ENCODE assay signal across 24 mouse cellular contexts in genomic region chrX:53101165-53101564, GRCm38 (mm10).
A peak's percentile ranks its signal among the peaks of the same experiment; 100 is the strongest.
DNase-seq lines count a peak whose midpoint lies in the region; ATAC-seq lines count a peak whose summit lies in the region.
"Had no signal": no experiment of that assay in that cellular context is flagged by ENCODE, and none has a peak within 500 bp of the region (broad histone marks: within the 10 kb centered on the region; RNA-seq: fewer than 3 reads in every experiment).

No protein-coding gene starts in this region.

- no peak for ATAC-seq in heart, embryonic 13.5 days (ENCODE audit: extremely low read depth, insufficient number of reproducible peaks, low FRiP score, low TSS enrichment)
- no peak for ATAC-seq in limb, embryonic 12.5 days (ENCODE audit: insufficient number of reproducible peaks, insufficient read depth, low FRiP score, low TSS enrichment, low read depth)
- peak; percentile 48 for ATAC-seq in limb, embryonic 13.5 days (ENCODE audit: low FRiP score, low read depth)
- ATAC-seq: forebrain, embryonic 16.5 days; Patski had no signal

- DNase-seq in cerebellum, postnatal 10 days, result peak; percentile 4 to 11
- no peak for DNase-seq in cerebellum, adult 18-20 months
- no peak for DNase-seq in heart, adult 9 months (ENCODE audit: low spot score in 2 of 2)
- DNase-seq in limb, embryonic 10.5 days (ENCODE audit: low spot score), result no peak
- no peak for DNase-seq in gastrocnemius, adult 18-20 months (ENCODE audit: low spot score)
- DNase-seq: adrenal gland, postnatal 10 days; cerebellum, postnatal 14 days; embryo, embryonic 11 days; kidney, adult 2 months; kidney, postnatal 14 days; layer of hippocampus, postnatal 36 days; liver, embryonic 13.5 days; right cerebral cortex, postnatal 14 days; thymus, postnatal 4 days had no signal

- H3K9ac ChIP-seq in heart, embryonic 13.5 days, result no peak overlapping the region
- H3K9ac ChIP-seq in limb, embryonic 12.5 days (replicated peaks), result no peak overlapping the region
- no peak overlapping the region for H3K9ac ChIP-seq in limb, embryonic 13.5 days
- H3K9ac ChIP-seq: liver, embryonic 13.5 days; lung, embryonic 15.5 days had no signal

- H3K36me3 ChIP-seq in heart, embryonic 13.5 days, result no peaks in the 10 kb centered on the region
- no peaks in the 10 kb centered on the region for H3K36me3 ChIP-seq in limb, embryonic 12.5 days
- H3K36me3 ChIP-seq in limb, embryonic 10.5 days, result no peaks in the 10 kb centered on the region
- H3K36me3 ChIP-seq in limb, embryonic 13.5 days, result no peaks in the 10 kb centered on the region
- H3K36me3 ChIP-seq: liver, embryonic 13.5 days; lung, embryonic 15.5 days; midbrain, embryonic 10.5 days had no signal

- 20% methylated on average over 2 of the region's 2 CpGs for WGBS in heart, embryonic 13.5 days
- WGBS in limb, embryonic 12.5 days, result 53% methylated on average over 2 of the region's 2 CpGs
- WGBS in limb, embryonic 10.5 days, result 77% methylated on average over 2 of the region's 2 CpGs
- 51% methylated on average over 2 of the region's 2 CpGs for WGBS in limb, embryonic 13.5 days

- no peaks in the 10 kb centered on the region for H3K27me3 ChIP-seq in heart, embryonic 13.5 days (replicated peaks)
- H3K27me3 ChIP-seq in limb, embryonic 12.5 days, result no peaks in the 10 kb centered on the region
- H3K27me3 ChIP-seq in limb, embryonic 10.5 days (ENCODE audit: low read depth, poor library complexity, severe bottlenecking), result no peaks in the 10 kb centered on the region
- no peaks in the 10 kb centered on the region for H3K27me3 ChIP-seq in limb, embryonic 13.5 days
- H3K27me3 ChIP-seq: liver, embryonic 13.5 days; lung, embryonic 15.5 days had no signal

- H3K9me3 ChIP-seq in heart, embryonic 13.5 days, result no peaks in the 10 kb centered on the region
- H3K9me3 ChIP-seq in limb, embryonic 12.5 days, result no peaks in the 10 kb centered on the region
- no peaks in the 10 kb centered on the region for H3K9me3 ChIP-seq in limb, embryonic 10.5 days (replicated peaks)
- H3K9me3 ChIP-seq in limb, embryonic 13.5 days, result no peaks in the 10 kb centered on the region
- H3K9me3 ChIP-seq: liver, embryonic 13.5 days; lung, embryonic 15.5 days; midbrain, embryonic 10.5 days had no signal

- no peak overlapping the region for H3K4me2 ChIP-seq in heart, embryonic 13.5 days
- H3K4me2 ChIP-seq in limb, embryonic 12.5 days, result no peak overlapping the region
- no peak overlapping the region for H3K4me2 ChIP-seq in limb, embryonic 13.5 days (replicated peaks)
- H3K4me2 ChIP-seq: liver, embryonic 13.5 days; lung, embryonic 15.5 days had no signal

- H3K4me3 ChIP-seq in heart, embryonic 13.5 days, result no peak overlapping the region
- H3K4me3 ChIP-seq in limb, embryonic 12.5 days (replicated peaks), result no peak overlapping the region
- no peak overlapping the region for H3K4me3 ChIP-seq in limb, embryonic 10.5 days
- no peak overlapping the region for H3K4me3 ChIP-seq in limb, embryonic 13.5 days
- H3K4me3 ChIP-seq: erythroblast, embryonic 14.5 days; layer of hippocampus, adult 2 months; liver, embryonic 13.5 days; lung, embryonic 15.5 days; midbrain, embryonic 10.5 days had no signal

- H3K4me1 ChIP-seq in heart, embryonic 13.5 days, result peaks cover 30% of the 10 kb centered on the region
- peaks cover 11% of the 10 kb centered on the region; the same call in 1 of the 2 replicates for H3K4me1 ChIP-seq in limb, embryonic 12.5 days (replicated peaks)
- H3K4me1 ChIP-seq in limb, embryonic 10.5 days, result peaks cover 6% of the 10 kb centered on the region; the same call in 1 of the 2 replicates
- H3K4me1 ChIP-seq in limb, embryonic 13.5 days, result peaks cover 14% of the 10 kb centered on the region
- H3K4me1 ChIP-seq: midbrain, embryonic 10.5 days had no signal

- H3K27ac ChIP-seq in heart, embryonic 13.5 days (replicated peaks), result peak overlapping the region; percentile 74
- peak overlapping the region; percentile 72 for H3K27ac ChIP-seq in limb, embryonic 12.5 days
- no peak overlapping the region for H3K27ac ChIP-seq in limb, embryonic 10.5 days
- H3K27ac ChIP-seq in limb, embryonic 13.5 days, result peak overlapping the region; percentile 70; the same call in 1 of the 2 replicates
- H3K27ac ChIP-seq: layer of hippocampus, adult 2 months; liver, embryonic 13.5 days; lung, embryonic 15.5 days; macrophage; midbrain, embryonic 10.5 days had no signal

Comparison
In these comparisons a context has a peak if more than half of its experiments do, and no peak if none do; other contexts are left out.
1. DNase-seq: peak in cerebellum, postnatal 10 days (2 of 2); none in cerebellum, adult 18-20 months (0 of 2), heart, adult 9 months (0 of 2), limb, embryonic 10.5 days (single experiment) and gastrocnemius, adult 18-20 months (single experiment).